Mouse (Mus musculus) kidney, postnatal 36 days (tissue): ENCODE measurements at regions not wholly inside any gene's neighbourhood (a gene's known extent, or its start where the extent isn't known, plus 50 kb on each side); places are given as distances from the start of the nearest gene placed in this dataset.
"Not testable (repeated sequence)": the region's sequence is repeated elsewhere in the genome, so short reads cannot be mapped to it uniquely, and the experiment has no call there.

Experiments
- DNase-seq, 2 experiments: peaks; one replicate each; pipeline ENCODE4 v3.0.0; 2021 to 2022; ENCODE audit warnings: mixed read lengths in 2 of 2

GRCm38 (mm10) chr10:52529661-52530060, 112.3 kb downstream of the Nus1 start:
- not testable (repeated sequence) for DNase-seq

- DNase-seq: no peak
Measured at GRCm38 (mm10) chr10:52530846-52531245, 113.5 kb downstream of the Nus1 start.

- no peak for DNase-seq
Measured at GRCm38 (mm10) chr10:52533278-52533892, 116.0 kb downstream of the Nus1 start.

GRCm38 (mm10) chr10:52533893-52534287, 116.5 kb downstream of the Nus1 start:
- peak in 1 of 2 experiments; percentile 65 for DNase-seq

- no peak for DNase-seq
Measured at GRCm38 (mm10) chr10:52545566-52545965, 128.2 kb downstream of the Nus1 start.

GRCm38 (mm10) chr10:52577383-52577782, 113.0 kb upstream of the Slc35f1 start:
- no peak for DNase-seq

- DNase-seq: no peak
Measured at GRCm38 (mm10) chr10:52577795-52578194, 112.5 kb upstream of the Slc35f1 start.

- DNase-seq: no peak
Measured at GRCm38 (mm10) chr10:52578238-52578832, 112.0 kb upstream of the Slc35f1 start.

GRCm38 (mm10) chr10:52593780-52594179, 96.6 kb upstream of the Slc35f1 start:
- DNase-seq: no peak
